Mouse (Mus musculus) T-helper 2 cell (primary cell): ENCODE results near the gene Brox.
"Not testable (repeated sequence)": the region's sequence is repeated elsewhere in the genome, so short reads cannot be mapped to it uniquely, and the experiment has no call there.

Experiments used
- in situ Hi-C: fragments of 300-600 bp; cut with MboI, MseI; formaldehyde crosslinking; loops from one replicate; pipeline ENCODE4 v1.15.1; 2025; ENCODE audit warnings: high pct_unique_total_duplicates

Gene Brox

GRCm38 (mm10) chr1:183296877-183297383, at the start of gene Brox:
Brox (minus strand) TSS chr1:183297269.
- in situ Hi-C loops = loop anchor here (5.0 kb wide), 1 partner anchor 1365 kb away; no protein-coding TSS in a partner anchor

- in situ Hi-C loops = no loop called here
These were observed 48.7 kb upstream of the Brox start for GRCm38 (mm10) chr1:183345817-183346195.

- in situ Hi-C loops = no loop called here
These were observed 48.1 kb upstream of the Brox start for GRCm38 (mm10) chr1:183344886-183345816.

- in situ Hi-C loops = not testable (repeated sequence)
These were observed 45.8 kb upstream of the Brox start for GRCm38 (mm10) chr1:183342902-183343301.

GRCm38 (mm10) chr1:183327171-183327570, 30.1 kb upstream of the Brox start:
- in situ Hi-C loops = no loop called here

- in situ Hi-C loops = no loop called here
These were observed 27.4 kb upstream of the Brox start for GRCm38 (mm10) chr1:183324433-183324832.

- in situ Hi-C loops = no loop called here
These were observed 26.9 kb upstream of the Brox start for GRCm38 (mm10) chr1:183323923-183324322.

- in situ Hi-C loops = not testable (repeated sequence)
These were observed 25.4 kb upstream of the Brox start for GRCm38 (mm10) chr1:183322496-183322895.

GRCm38 (mm10) chr1:183320708-183321107, 23.6 kb upstream of the Brox start:
- in situ Hi-C loops = no loop called here

- in situ Hi-C loops = no loop called here
These were observed 18.7 kb upstream of the Brox start for GRCm38 (mm10) chr1:183315783-183316182.

- in situ Hi-C loops = no loop called here
These were observed 15.0 kb upstream of the Brox start for GRCm38 (mm10) chr1:183312076-183312475.

GRCm38 (mm10) chr1:183309601-183310000, 12.5 kb upstream of the Brox start:
- in situ Hi-C loops = not testable (repeated sequence)

GRCm38 (mm10) chr1:183308476-183308875, 11.4 kb upstream of the Brox start:
- in situ Hi-C loops = no loop called here

- in situ Hi-C loops = no loop called here
These were observed 10.5 kb upstream of the Brox start for GRCm38 (mm10) chr1:183307555-183307954.

- in situ Hi-C loops = loop anchor here (5.0 kb wide), 1 partner anchor 1367 kb away; no protein-coding TSS in a partner anchor
These were observed 2.1 kb upstream of the Brox start for GRCm38 (mm10) chr1:183299161-183299560.

- in situ Hi-C loops = loop anchor here (5.0 kb wide), 1 partner anchor 1366 kb away; no protein-coding TSS in a partner anchor
These were observed 919 bp upstream of the Brox start for GRCm38 (mm10) chr1:183297886-183298489.

- in situ Hi-C loops = loop anchor here (5.0 kb wide), 1 partner anchor 1365 kb away; no protein-coding TSS in a partner anchor
These were observed 410 bp upstream of the Brox start for GRCm38 (mm10) chr1:183297473-183297885.

GRCm38 (mm10) chr1:183296465-183296864, 604 bp downstream of the Brox start, which contains the start of gene Aida:
Aida (plus strand) TSS chr1:183296590.
- in situ Hi-C loops = loop anchor here (5.0 kb wide), 1 partner anchor 1364 kb away; no protein-coding TSS in a partner anchor

- in situ Hi-C loops = no loop called here
These were observed 7.5 kb downstream of the Brox start for GRCm38 (mm10) chr1:183289576-183289975.

GRCm38 (mm10) chr1:183288351-183288750, 8.7 kb downstream of the Brox start:
- in situ Hi-C loops = no loop called here

GRCm38 (mm10) chr1:183275763-183276162, 21.3 kb downstream of the Brox start:
- in situ Hi-C loops = no loop called here

- in situ Hi-C loops = no loop called here
These were observed 22.7 kb downstream of the Brox start for GRCm38 (mm10) chr1:183274385-183274784.
